Mouse (Mus musculus) left cerebral cortex, adult 9 months (tissue): ENCODE measurements around the gene Serpinf1.

ENCODE experiments used
- DNase-seq, 2 experiments: peaks; one replicate each; pipeline ENCODE4 v3.0.0; 2022; ENCODE audit warnings: low spot score in 2 of 2

The Serpinf1 gene

GRCm38 (mm10) chr11:75422013-75422792 is at the start of gene Serpinf1:
Serpinf1 (minus strand) TSS chr11:75422701.
- DNase-seq = no peak

- no peak for DNase-seq
These were observed 48.2 kb upstream of the Serpinf1 start for GRCm38 (mm10) chr11:75470675-75471074.

- DNase-seq = no peak
These were observed 46.8 kb upstream of the Serpinf1 start for GRCm38 (mm10) chr11:75469261-75469660.

GRCm38 (mm10) chr11:75468410-75468809 is 45.9 kb upstream of the Serpinf1 start:
- DNase-seq = no peak

GRCm38 (mm10) chr11:75467512-75468215 is 45.2 kb upstream of the Serpinf1 start:
- no peak for DNase-seq

- no peak for DNase-seq
These were observed 44.4 kb upstream of the Serpinf1 start for GRCm38 (mm10) chr11:75466731-75467505.

GRCm38 (mm10) chr11:75465051-75465450 is 42.5 kb upstream of the Serpinf1 start:
- no peak for DNase-seq

- no peak for DNase-seq
These were observed 41.9 kb upstream of the Serpinf1 start for GRCm38 (mm10) chr11:75464417-75464816.

- DNase-seq = no peak
These were observed 41.1 kb upstream of the Serpinf1 start for GRCm38 (mm10) chr11:75463624-75464023.

- DNase-seq = peak in 1 of 2 experiments; percentile 44
These were observed 40.4 kb upstream of the Serpinf1 start for GRCm38 (mm10) chr11:75462865-75463336.

GRCm38 (mm10) chr11:75462253-75462783 is 39.8 kb upstream of the Serpinf1 start:
- peak in 1 of 2 experiments; percentile 49 for DNase-seq

- no peak for DNase-seq
These were observed 39.3 kb upstream of the Serpinf1 start for GRCm38 (mm10) chr11:75461743-75462252.

- DNase-seq = peak; percentile 99 to 100
These were observed 38.6 kb upstream of the Serpinf1 start, which contains the start of gene Tlcd2 for GRCm38 (mm10) chr11:75460844-75461742. Tlcd2 (plus strand) TSS chr11:75461715.

- DNase-seq = peak; percentile 89 to 96
These were observed 37.8 kb upstream of the Serpinf1 start for GRCm38 (mm10) chr11:75460103-75460843.

GRCm38 (mm10) chr11:75459751-75460102 is 37.2 kb upstream of the Serpinf1 start:
- no peak for DNase-seq

- DNase-seq = no peak
These were observed 36.7 kb upstream of the Serpinf1 start for GRCm38 (mm10) chr11:75459141-75459711.

- DNase-seq = no peak
These were observed 36.1 kb upstream of the Serpinf1 start for GRCm38 (mm10) chr11:75458628-75459041.

- DNase-seq = no peak
These were observed 35.7 kb upstream of the Serpinf1 start for GRCm38 (mm10) chr11:75458169-75458568.

GRCm38 (mm10) chr11:75456440-75456871 is 34.0 kb upstream of the Serpinf1 start:
- no peak for DNase-seq
